Mouse (Mus musculus): ENCODE measurements around the gene Ptges3. TPM values are rescaled to one million over a fixed set of nuclear protein-coding genes. Genes with fewer than 3 reads are reported as not detected.
A peak's percentile ranks its signal among the peaks of the same experiment; 100 is the strongest.

Gene Ptges3
- polyA plus RNA-seq, 2 experiments, result 93.0 to 461 TPM

DNA sequence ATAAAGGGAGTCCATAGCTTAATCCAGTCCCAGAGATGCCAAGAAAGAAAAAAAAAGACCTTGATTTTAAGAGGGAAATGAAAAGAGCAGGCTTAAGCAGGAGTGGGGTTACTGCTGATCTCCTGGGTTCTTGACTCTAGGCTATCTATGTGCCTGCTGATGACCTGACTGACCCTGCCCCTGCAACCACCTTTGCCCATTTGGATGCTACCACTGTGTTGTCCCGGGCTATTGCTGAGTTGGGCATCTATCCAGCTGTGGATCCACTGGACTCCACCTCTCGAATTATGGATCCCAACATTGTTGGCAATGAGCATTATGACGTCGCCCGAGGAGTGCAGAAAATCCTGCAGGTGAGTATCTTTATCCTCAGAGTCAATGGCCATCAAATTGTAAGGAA is 29.4 kb downstream of the Ptges3 start:
- no peaks in the 10 kb centered on the region for H3K9me3 ChIP-seq (ENCODE audit: control insufficient read depth, low read length)
- WGBS, result 94% methylated on average over 5 of the region's 5 CpGs
- H3K9ac ChIP-seq (ENCODE audit: low read depth, low read length, severe bottlenecking), result no peak overlapping the region
- H3K4me2 ChIP-seq (replicated peaks; ENCODE audit: low read depth, low read length, severe bottlenecking), result no peak overlapping the region
- TF ChIP-seq POLR2A (IDR thresholded peaks at IDR 0.05; ENCODE audit: borderline replicate concordance, extremely low read depth, insufficient read depth, insufficient read length), result no peak
- ATAC-seq (ENCODE audit: low FRiP score, low read depth), result no peak
- DNase-seq (ENCODE audit: low spot score), result no peak
- H3K27ac ChIP-seq (replicated peaks; ENCODE audit: low read depth, low read length), result no peak overlapping the region
- peaks cover 68% of the 10 kb centered on the region for H3K36me3 ChIP-seq (ENCODE audit: control insufficient read depth, insufficient read depth, low read length)
- peaks cover 15% of the 10 kb centered on the region for H3K4me1 ChIP-seq (ENCODE audit: control insufficient read depth, insufficient read depth, low read length)
- no peaks in the 10 kb centered on the region for H3K27me3 ChIP-seq (ENCODE audit: control insufficient read depth, insufficient read depth, low read length)
- no peak overlapping the region for H3K4me3 ChIP-seq (replicated peaks; ENCODE audit: low read length)

DNA sequence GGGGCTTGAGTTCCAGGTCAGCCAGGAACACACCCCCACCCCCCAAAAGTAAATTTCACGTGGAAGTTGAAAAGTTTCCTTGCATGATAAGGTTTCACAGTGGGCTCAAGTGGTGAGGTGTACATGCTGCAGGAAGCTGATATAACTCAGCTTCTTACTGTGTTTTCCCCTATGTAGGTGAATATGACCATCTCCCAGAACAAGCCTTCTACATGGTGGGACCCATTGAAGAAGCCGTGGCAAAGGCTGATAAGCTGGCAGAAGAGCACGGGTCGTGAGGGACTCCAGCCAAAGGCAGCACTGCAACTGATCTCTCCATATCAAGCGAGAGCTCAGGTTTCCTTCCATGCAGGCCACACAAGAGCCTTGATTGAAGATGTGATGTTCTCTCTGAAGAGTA is 31.1 kb downstream of the Ptges3 start:
- H3K27ac ChIP-seq (replicated peaks; ENCODE audit: low read depth, low read length), result no peak overlapping the region
- DNase-seq (ENCODE audit: low spot score) (no peak), ATAC-seq (ENCODE audit: low FRiP score, low read depth) (no peak)
- TF ChIP-seq POLR2A (IDR thresholded peaks at IDR 0.05; ENCODE audit: borderline replicate concordance, extremely low read depth, insufficient read depth, insufficient read length), result no peak
- no peaks in the 10 kb centered on the region for H3K27me3 ChIP-seq (ENCODE audit: control insufficient read depth, insufficient read depth, low read length)
- no peak overlapping the region for H3K9ac ChIP-seq (ENCODE audit: low read depth, low read length, severe bottlenecking)
- H3K4me2 ChIP-seq (replicated peaks; ENCODE audit: low read depth, low read length, severe bottlenecking), result no peak overlapping the region
- H3K9me3 ChIP-seq (ENCODE audit: control insufficient read depth, low read length), result no peaks in the 10 kb centered on the region
- H3K4me1 ChIP-seq (ENCODE audit: control insufficient read depth, insufficient read depth, low read length), result peaks cover 24% of the 10 kb centered on the region
- WGBS, result 59% methylated on average over 5 of the region's 5 CpGs
- no peak overlapping the region for H3K4me3 ChIP-seq (replicated peaks; ENCODE audit: low read length)
- peaks cover 60% of the 10 kb centered on the region for H3K36me3 ChIP-seq (ENCODE audit: control insufficient read depth, insufficient read depth, low read length)

GRCm38 (mm10) chr10:128090651-128091563 is 32.2 kb downstream of the Ptges3 start:
- H3K4me2 ChIP-seq (replicated peaks; ENCODE audit: low read depth, low read length, severe bottlenecking), result peak overlapping the region; percentile 92
- peaks cover 50% of the 10 kb centered on the region for H3K36me3 ChIP-seq (ENCODE audit: control insufficient read depth, insufficient read depth, low read length)
- peaks cover 24% of the 10 kb centered on the region for H3K4me1 ChIP-seq (ENCODE audit: control insufficient read depth, insufficient read depth, low read length)
- no peak overlapping the region for H3K27ac ChIP-seq (replicated peaks; ENCODE audit: low read depth, low read length)
- ATAC-seq (ENCODE audit: low FRiP score, low read depth), result peak; percentile 42
- DNase-seq (ENCODE audit: low spot score), result peak; percentile 94
- WGBS, result 6% methylated on average over 14 of the region's 14 CpGs
- peak overlapping the region; percentile 85 for H3K4me3 ChIP-seq (replicated peaks; ENCODE audit: low read length)
- no peak for TF ChIP-seq POLR2A (IDR thresholded peaks at IDR 0.05; ENCODE audit: borderline replicate concordance, extremely low read depth, insufficient read depth, insufficient read length)
- no peaks in the 10 kb centered on the region for H3K9me3 ChIP-seq (ENCODE audit: control insufficient read depth, low read length)
- no peaks in the 10 kb centered on the region for H3K27me3 ChIP-seq (ENCODE audit: control insufficient read depth, insufficient read depth, low read length)
- H3K9ac ChIP-seq (ENCODE audit: low read depth, low read length, severe bottlenecking), result peak overlapping the region; percentile 25; the same call in 1 of the 2 replicates

- Histone ChIP-seq H3K4me1 (ENCODE audit: control insufficient read depth, insufficient read depth, low read length) (peaks cover 24% of the 10 kb centered on the region), H3K4me3 (replicated peaks; ENCODE audit: low read length) (peak within 1 kb of the TSS; percentile 85), H3K36me3 (ENCODE audit: control insufficient read depth, insufficient read depth, low read length) (peaks cover 41% of the 10 kb centered on the region), H3K9ac (ENCODE audit: low read depth, low read length, severe bottlenecking) (peak within 1 kb of the TSS; percentile 73), H3K4me2 (replicated peaks; ENCODE audit: low read depth, low read length, severe bottlenecking) (peak within 1 kb of the TSS; percentile 92), H3K27me3 (ENCODE audit: control insufficient read depth, insufficient read depth, low read length) (no peaks in the 10 kb centered on the region), H3K27ac (replicated peaks; ENCODE audit: low read depth, low read length) (peak within 1 kb of the TSS; percentile 78), H3K9me3 (ENCODE audit: control insufficient read depth, low read length) (no peaks in the 10 kb centered on the region)
- TF ChIP-seq POLR2A (IDR thresholded peaks at IDR 0.05; ENCODE audit: borderline replicate concordance, extremely low read depth, insufficient read depth, insufficient read length), result no peak
- ATAC-seq (ENCODE audit: low FRiP score, low read depth) (no peak; the same call in 1 of the 2 replicates), DNase-seq (ENCODE audit: low spot score) (peak; percentile 15)
- WGBS, result under 1% methylated on average over 20 of the region's 20 CpGs
Measured at GRCm38 (mm10) chr10:128091564-128092505, 33.1 kb downstream of the Ptges3 start, which contains the start of gene Baz2a. Gene Baz2a, plus strand, starts transcription at chr10:128091577.
